Mouse (Mus musculus): ENCODE measurements around the gene Zbtb20. TPM values are rescaled to one million over a fixed set of nuclear protein-coding genes. Genes with fewer than 3 reads are reported as not detected.
A peak's percentile ranks its signal among the peaks of the same experiment; 100 is the strongest.

Zbtb20 gene
- polyA plus RNA-seq, 1 experiment from 2014 or later = 80.6 TPM

DNA sequence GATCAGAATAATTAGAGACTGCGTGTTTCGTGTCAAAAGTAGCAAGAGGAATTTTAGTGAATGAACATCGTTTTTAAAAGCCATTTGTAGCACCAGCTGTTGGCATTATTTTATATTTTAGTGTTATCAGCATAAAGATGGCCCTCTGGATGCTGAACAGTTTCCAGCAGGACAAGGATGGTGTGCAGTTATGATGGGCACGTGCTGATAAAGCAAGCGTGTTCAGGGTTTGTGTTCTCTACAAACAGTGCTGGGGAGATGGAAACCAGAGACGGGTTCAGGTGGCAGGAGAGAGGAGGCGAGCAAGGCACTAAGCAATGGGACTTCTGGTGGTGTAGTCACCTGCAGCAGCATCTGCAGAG is 534.9 kb downstream of the Zbtb20 start:
- no peaks in the 10 kb centered on the region for H3K27me3 ChIP-seq (ENCODE audit: control insufficient read depth, insufficient read depth, low read length)
- H3K36me3 ChIP-seq (ENCODE audit: control insufficient read depth, insufficient read depth, low read length) = no peaks in the 10 kb centered on the region
- whole genome bisulfite sequencing = 92% methylated on average over 7 of the region's 7 CpGs
- DNase-seq = no peak
- H3K9me3 ChIP-seq (ENCODE audit: control insufficient read depth, low read length) = no peaks in the 10 kb centered on the region
- peaks cover 7% of the 10 kb centered on the region; the same call in 1 of the 2 replicates for H3K4me1 ChIP-seq (ENCODE audit: control insufficient read depth, insufficient read depth, low read length)
- H3K4me3 ChIP-seq (replicated peaks; ENCODE audit: low read depth, low read length) = no peak overlapping the region
- H3K4me2 ChIP-seq (ENCODE audit: low read length) = no peak overlapping the region
- H3K9ac ChIP-seq (replicated peaks; ENCODE audit: low read length) = no peak overlapping the region
- ATAC-seq (ENCODE audit: low FRiP score, low TSS enrichment) = no peak
- no peak overlapping the region for H3K27ac ChIP-seq (replicated peaks; ENCODE audit: low read depth, low read length)

DNA sequence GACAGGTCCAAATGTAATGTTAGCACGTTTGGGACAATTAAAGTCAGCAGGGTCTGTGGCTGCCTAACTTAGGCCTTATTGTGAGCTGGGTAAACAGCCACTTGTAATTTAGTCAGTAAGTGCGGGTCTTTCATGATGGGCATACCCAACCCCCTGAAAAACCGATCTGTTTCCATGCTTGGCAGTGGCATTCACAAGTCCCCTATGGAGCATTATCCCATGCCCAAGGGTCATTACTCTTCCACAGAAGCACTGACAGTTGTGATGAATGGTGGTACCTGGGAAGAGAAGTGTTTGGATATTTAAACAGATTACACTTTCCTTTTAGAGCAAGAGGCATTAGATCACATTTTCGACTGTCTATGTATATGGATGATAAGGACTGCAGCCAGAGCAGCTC is 540.2 kb downstream of the Zbtb20 start:
- H3K36me3 ChIP-seq (ENCODE audit: control insufficient read depth, insufficient read depth, low read length) = no peaks in the 10 kb centered on the region
- H3K27me3 ChIP-seq (ENCODE audit: control insufficient read depth, insufficient read depth, low read length) = no peaks in the 10 kb centered on the region
- no peaks in the 10 kb centered on the region for H3K9me3 ChIP-seq (ENCODE audit: control insufficient read depth, low read length)
- 79% methylated on average over 4 of the region's 4 CpGs for WGBS
- ATAC-seq (ENCODE audit: low FRiP score, low TSS enrichment) = no peak
- no peak for DNase-seq
- H3K27ac ChIP-seq (replicated peaks; ENCODE audit: low read depth, low read length) = no peak overlapping the region
- no peak overlapping the region for H3K4me3 ChIP-seq (replicated peaks; ENCODE audit: low read depth, low read length)
- H3K4me2 ChIP-seq (ENCODE audit: low read length) = no peak overlapping the region
- H3K4me1 ChIP-seq (ENCODE audit: control insufficient read depth, insufficient read depth, low read length) = no peaks in the 10 kb centered on the region
- H3K9ac ChIP-seq (replicated peaks; ENCODE audit: low read length) = no peak overlapping the region

DNA sequence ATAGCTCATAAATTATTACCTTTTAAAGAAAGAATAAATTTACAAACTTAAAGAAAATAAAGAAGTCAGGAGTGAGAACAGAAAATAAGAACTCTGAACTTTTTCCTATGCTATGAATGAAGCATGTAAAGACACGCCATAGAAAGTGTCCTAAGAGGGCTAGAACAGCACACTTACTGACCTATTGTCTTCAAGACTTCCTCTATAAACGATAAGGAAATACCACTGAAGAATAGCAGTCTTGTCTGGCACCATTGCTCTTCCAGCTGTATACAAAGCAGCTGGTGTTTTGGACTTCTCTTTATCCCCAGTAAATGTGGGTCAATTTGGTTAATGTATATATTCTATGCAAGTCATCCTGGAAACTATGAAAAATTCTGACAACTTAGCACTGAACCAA is 544.2 kb downstream of the Zbtb20 start:
- Histone ChIP-seq H3K4me1 (ENCODE audit: control insufficient read depth, insufficient read depth, low read length) (no peaks in the 10 kb centered on the region), H3K27ac (replicated peaks; ENCODE audit: low read depth, low read length) (no peak overlapping the region), H3K27me3 (ENCODE audit: control insufficient read depth, insufficient read depth, low read length) (no peaks in the 10 kb centered on the region), H3K9ac (replicated peaks; ENCODE audit: low read length) (no peak overlapping the region), H3K36me3 (ENCODE audit: control insufficient read depth, insufficient read depth, low read length) (no peaks in the 10 kb centered on the region), H3K4me3 (replicated peaks; ENCODE audit: low read depth, low read length) (no peak overlapping the region), H3K9me3 (ENCODE audit: control insufficient read depth, low read length) (no peaks in the 10 kb centered on the region), H3K4me2 (ENCODE audit: low read length) (no peak overlapping the region)
- WGBS = 73% methylated on average over 2 of the region's 2 CpGs
- no peak for DNase-seq
- no peak for ATAC-seq (ENCODE audit: low FRiP score, low TSS enrichment)

DNA sequence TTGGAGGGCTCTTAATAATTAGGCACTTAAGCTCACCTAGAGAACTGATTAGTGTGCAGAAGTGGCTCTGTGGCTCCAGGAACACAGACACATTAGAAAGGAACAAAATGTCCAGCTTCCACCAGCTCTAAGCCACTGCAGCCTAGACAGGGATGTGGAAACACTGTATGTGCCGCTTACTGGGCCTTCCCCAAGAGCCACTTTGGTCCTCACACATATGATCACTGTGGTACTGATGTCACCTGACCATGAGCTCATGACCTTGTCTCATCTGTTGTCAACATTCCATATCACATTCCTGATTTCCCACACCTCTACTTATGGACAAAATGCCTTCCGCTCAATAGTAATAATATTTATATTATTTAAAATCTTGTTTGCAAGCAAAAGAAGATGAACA is 553.3 kb downstream of the Zbtb20 start:
- H3K9me3 ChIP-seq (ENCODE audit: control insufficient read depth, low read length) = no peaks in the 10 kb centered on the region
- no peak overlapping the region for H3K4me2 ChIP-seq (ENCODE audit: low read length)
- H3K4me1 ChIP-seq (ENCODE audit: control insufficient read depth, insufficient read depth, low read length) = no peaks in the 10 kb centered on the region
- H3K4me3 ChIP-seq (replicated peaks; ENCODE audit: low read depth, low read length) = no peak overlapping the region
- H3K27me3 ChIP-seq (ENCODE audit: control insufficient read depth, insufficient read depth, low read length) = no peaks in the 10 kb centered on the region
- WGBS = 88% methylated on average over 2 of the region's 2 CpGs
- no peaks in the 10 kb centered on the region for H3K36me3 ChIP-seq (ENCODE audit: control insufficient read depth, insufficient read depth, low read length)
- H3K27ac ChIP-seq (replicated peaks; ENCODE audit: low read depth, low read length) = no peak overlapping the region
- no peak for DNase-seq
- H3K9ac ChIP-seq (replicated peaks; ENCODE audit: low read length) = no peak overlapping the region
- no peak for ATAC-seq (ENCODE audit: low FRiP score, low TSS enrichment)

DNA sequence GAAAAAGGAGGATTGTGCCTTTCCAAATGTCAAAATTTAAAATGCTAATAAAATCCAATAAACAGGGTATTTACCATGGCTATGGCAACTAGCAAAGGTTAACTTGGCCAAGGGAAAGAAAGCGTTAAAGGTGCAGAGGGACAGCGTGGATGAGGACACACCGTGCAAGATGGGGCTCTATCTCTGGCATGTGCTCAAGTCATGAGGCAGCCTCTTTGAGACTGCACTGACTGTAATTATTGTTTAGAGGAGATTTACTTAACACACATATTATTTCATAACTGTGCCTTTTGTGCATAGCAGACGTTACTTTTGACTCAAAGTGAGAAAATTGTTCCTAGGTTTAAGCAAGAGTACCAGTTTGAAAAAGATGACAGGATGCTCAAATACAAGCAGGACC is 554.3 kb downstream of the Zbtb20 start:
- WGBS = 88% methylated on average over 4 of the region's 4 CpGs
- Histone ChIP-seq H3K36me3 (ENCODE audit: control insufficient read depth, insufficient read depth, low read length) (no peaks in the 10 kb centered on the region), H3K4me2 (ENCODE audit: low read length) (no peak overlapping the region), H3K4me1 (ENCODE audit: control insufficient read depth, insufficient read depth, low read length) (no peaks in the 10 kb centered on the region), H3K9ac (replicated peaks; ENCODE audit: low read length) (no peak overlapping the region), H3K9me3 (ENCODE audit: control insufficient read depth, low read length) (no peaks in the 10 kb centered on the region), H3K4me3 (replicated peaks; ENCODE audit: low read depth, low read length) (no peak overlapping the region), H3K27me3 (ENCODE audit: control insufficient read depth, insufficient read depth, low read length) (no peaks in the 10 kb centered on the region), H3K27ac (replicated peaks; ENCODE audit: low read depth, low read length) (no peak overlapping the region)
- DNase-seq (no peak), ATAC-seq (ENCODE audit: low FRiP score, low TSS enrichment) (no peak)

DNA sequence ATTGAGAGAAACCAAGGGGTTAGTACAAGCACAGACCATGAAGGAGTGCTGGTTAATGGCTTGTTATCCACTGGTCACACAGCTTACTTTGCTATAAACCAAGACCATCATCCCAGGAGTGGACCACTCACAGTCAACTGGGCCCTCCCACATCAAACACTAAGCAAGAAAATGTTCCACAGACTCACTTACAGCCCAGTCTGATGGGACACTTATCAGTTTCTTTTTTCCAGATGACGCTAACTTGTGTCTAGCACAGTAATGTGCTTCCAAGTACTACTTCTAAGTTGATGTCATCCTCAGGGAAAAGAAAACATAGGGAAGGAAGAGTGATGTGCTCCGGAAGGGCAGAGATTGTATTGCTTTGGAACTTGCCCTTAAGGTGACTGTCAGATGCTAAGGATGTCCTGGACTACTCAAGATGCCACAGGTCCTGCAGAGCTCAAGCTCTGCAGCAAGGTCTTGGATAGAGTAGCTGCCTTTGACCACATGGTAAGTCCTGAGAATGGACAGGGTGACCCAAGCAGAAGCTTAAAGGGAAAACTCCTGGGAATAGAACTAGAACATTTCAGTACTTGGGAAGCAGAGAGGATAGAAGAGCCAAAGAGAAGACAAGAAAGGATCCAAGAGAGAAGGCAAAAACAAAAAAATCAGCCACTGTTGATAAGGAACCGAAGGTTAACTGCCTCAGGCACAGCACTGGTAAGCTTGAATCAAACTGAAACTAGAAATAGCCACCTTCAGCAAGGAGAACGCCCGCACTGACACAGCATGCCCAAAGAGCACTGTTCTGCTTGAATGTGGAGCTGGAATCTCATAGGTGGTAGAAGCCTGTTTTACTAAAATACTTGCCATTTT is 556.1 kb downstream of the Zbtb20 start:
- Histone ChIP-seq H3K4me3 (replicated peaks; ENCODE audit: low read depth, low read length) (no peak overlapping the region), H3K4me1 (ENCODE audit: control insufficient read depth, insufficient read depth, low read length) (no peaks in the 10 kb centered on the region), H3K27ac (replicated peaks; ENCODE audit: low read depth, low read length) (no peak overlapping the region), H3K9me3 (ENCODE audit: control insufficient read depth, low read length) (no peaks in the 10 kb centered on the region), H3K27me3 (ENCODE audit: control insufficient read depth, insufficient read depth, low read length) (no peaks in the 10 kb centered on the region), H3K4me2 (ENCODE audit: low read length) (no peak overlapping the region), H3K36me3 (ENCODE audit: control insufficient read depth, insufficient read depth, low read length) (no peaks in the 10 kb centered on the region), H3K9ac (replicated peaks; ENCODE audit: low read length) (no peak overlapping the region)
- ATAC-seq (ENCODE audit: low FRiP score, low TSS enrichment) (no peak), DNase-seq (no peak)
- WGBS = 96% methylated on average over 5 of the region's 5 CpGs

DNA sequence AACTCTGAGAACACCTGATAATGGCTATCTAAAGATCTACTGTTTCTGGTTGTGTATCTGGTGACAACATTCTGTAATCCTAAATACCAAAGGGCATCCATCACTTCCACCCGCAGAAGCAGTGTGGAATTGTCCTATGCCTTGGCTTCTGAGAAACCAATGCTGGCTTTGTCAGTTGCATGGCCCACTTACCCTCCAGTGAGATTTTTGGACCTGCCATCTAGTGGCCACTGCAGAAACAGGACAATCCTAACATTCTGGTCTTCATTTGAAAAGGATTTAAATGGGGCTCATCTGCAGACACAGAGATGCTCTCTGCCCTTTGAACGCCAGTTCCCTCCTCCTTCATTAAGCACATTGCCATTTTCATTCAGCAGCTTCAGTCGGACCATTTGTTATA is 559.3 kb downstream of the Zbtb20 start:
- H3K9ac ChIP-seq (replicated peaks; ENCODE audit: low read length) = no peak overlapping the region
- no peak for ATAC-seq (ENCODE audit: low FRiP score, low TSS enrichment)
- DNase-seq = peak; percentile 67

DNA sequence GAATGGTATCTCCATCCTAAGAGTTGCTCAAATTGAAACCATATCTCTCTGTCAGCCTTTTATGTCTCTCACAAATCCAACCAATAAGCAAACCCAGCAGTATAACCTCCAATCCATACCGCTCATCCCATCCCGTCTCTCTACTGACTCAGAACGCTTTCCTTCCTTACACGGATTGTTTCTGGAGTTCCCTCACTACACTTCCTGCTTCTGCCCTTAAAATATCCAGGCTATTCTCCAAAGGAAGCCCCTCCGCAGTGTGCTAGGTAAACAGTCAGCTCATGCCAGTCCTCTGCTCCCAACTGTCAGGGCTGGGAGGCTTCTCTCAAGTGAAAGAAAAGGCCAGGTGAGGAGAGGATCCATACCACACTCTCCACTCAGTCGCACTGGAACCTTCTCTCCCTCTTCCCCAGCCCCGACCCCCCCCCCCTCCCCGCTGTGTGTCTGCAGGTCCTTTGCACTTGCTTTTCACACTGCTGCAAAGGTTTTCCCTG is 563.2 kb downstream of the Zbtb20 start:
- no peak for DNase-seq
- no peaks in the 10 kb centered on the region for H3K36me3 ChIP-seq (ENCODE audit: control insufficient read depth, insufficient read depth, low read length)
- H3K4me1 ChIP-seq (ENCODE audit: control insufficient read depth, insufficient read depth, low read length) = peaks cover 6% of the 10 kb centered on the region
- no peak overlapping the region for H3K9ac ChIP-seq (replicated peaks; ENCODE audit: low read length)
- H3K27me3 ChIP-seq (ENCODE audit: control insufficient read depth, insufficient read depth, low read length) = no peaks in the 10 kb centered on the region
- no peaks in the 10 kb centered on the region for H3K9me3 ChIP-seq (ENCODE audit: control insufficient read depth, low read length)
- ATAC-seq (ENCODE audit: low FRiP score, low TSS enrichment) = no peak
- no peak overlapping the region for H3K27ac ChIP-seq (replicated peaks; ENCODE audit: low read depth, low read length)
- no peak overlapping the region for H3K4me3 ChIP-seq (replicated peaks; ENCODE audit: low read depth, low read length)
- no peak overlapping the region for H3K4me2 ChIP-seq (ENCODE audit: low read length)
- 82% methylated on average over 7 of the region's 8 CpGs for WGBS

More for the DNA sequence above, 559.3 kb downstream of the Zbtb20 start:
- no peaks in the 10 kb centered on the region for H3K36me3 ChIP-seq (ENCODE audit: control insufficient read depth, insufficient read depth, low read length)
- H3K4me1 ChIP-seq (ENCODE audit: control insufficient read depth, insufficient read depth, low read length) = no peaks in the 10 kb centered on the region
- no peak overlapping the region for H3K4me2 ChIP-seq (ENCODE audit: low read length)
- H3K9me3 ChIP-seq (ENCODE audit: control insufficient read depth, low read length) = no peaks in the 10 kb centered on the region
- 46% methylated on average over 3 of the region's 3 CpGs for WGBS
- H3K27ac ChIP-seq (replicated peaks; ENCODE audit: low read depth, low read length) = no peak overlapping the region
- H3K4me3 ChIP-seq (replicated peaks; ENCODE audit: low read depth, low read length) = no peak overlapping the region
- no peaks in the 10 kb centered on the region for H3K27me3 ChIP-seq (ENCODE audit: control insufficient read depth, insufficient read depth, low read length)

DNA sequence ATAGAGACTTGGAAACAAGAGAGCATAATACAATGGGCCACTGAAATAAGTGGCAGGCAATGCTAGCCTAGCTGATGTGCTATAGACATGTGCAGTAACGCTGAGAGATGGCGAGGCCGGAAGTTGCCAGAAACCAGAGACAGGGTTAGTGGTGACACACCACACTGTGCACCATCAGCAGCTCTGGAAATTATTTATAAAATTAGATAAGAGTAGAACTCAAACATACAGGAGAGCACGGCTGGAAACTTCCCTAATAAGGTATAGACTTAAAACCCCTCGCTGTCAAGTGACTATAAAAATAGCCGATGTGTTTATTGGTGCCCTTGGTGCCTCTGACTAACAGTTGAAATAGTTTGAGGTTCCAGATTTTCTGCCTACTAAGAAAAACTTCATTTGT is 565.7 kb downstream of the Zbtb20 start:
- no peak for ATAC-seq (ENCODE audit: low FRiP score, low TSS enrichment)
- 92% methylated on average over 6 of the region's 6 CpGs for WGBS
- no peak overlapping the region for H3K4me2 ChIP-seq (ENCODE audit: low read length)

More for the DNA sequence above, 565.7 kb downstream of the Zbtb20 start:
- H3K27ac ChIP-seq (replicated peaks; ENCODE audit: low read depth, low read length) = no peak overlapping the region
- no peak for DNase-seq
- no peaks in the 10 kb centered on the region for H3K9me3 ChIP-seq (ENCODE audit: control insufficient read depth, low read length)
- no peak overlapping the region for H3K4me3 ChIP-seq (replicated peaks; ENCODE audit: low read depth, low read length)
- H3K36me3 ChIP-seq (ENCODE audit: control insufficient read depth, insufficient read depth, low read length) = no peaks in the 10 kb centered on the region
- H3K9ac ChIP-seq (replicated peaks; ENCODE audit: low read length) = no peak overlapping the region
- H3K4me1 ChIP-seq (ENCODE audit: control insufficient read depth, insufficient read depth, low read length) = peaks cover 6% of the 10 kb centered on the region
- H3K27me3 ChIP-seq (ENCODE audit: control insufficient read depth, insufficient read depth, low read length) = no peaks in the 10 kb centered on the region

Measured in midbrain, embryonic 14.5 days (tissue).